Mouse (Mus musculus) CH12.LX (cell line): ENCODE data around the gene Fbf1. TPM values are rescaled to one million over a fixed set of nuclear protein-coding genes. Genes with fewer than 3 reads are reported as not detected.

ENCODE experiments used
- DNase-seq: peaks from one replicate; pipeline ENCODE4 v3.0.0-alpha.2; 2013; ENCODE audit errors: extremely low read depth
- H3K27ac ChIP-seq: 2 replicates; pipeline ENCODE4 v1.5.1; 2012; ENCODE audit warnings: low read depth, mild to moderate bottlenecking, control low read depth, moderate library complexity; ENCODE audit not compliant: insufficient read depth
- H3K27me3 ChIP-seq: replicated peaks from 2 replicates; pipeline ENCODE3; 2012; ENCODE audit warnings: inconsistent platforms
- H3K36me3 ChIP-seq, 2 experiments: replicated peaks in 1 of 2; 2 replicates each; pipeline versions ENCODE3 to v1.6.1; 2012; ENCODE audit warnings: inconsistent platforms in 1 of 2, low read length in 1 of 2, mild to moderate bottlenecking in 1 of 2, mixed read lengths in 1 of 2, moderate library complexity in 1 of 2; ENCODE audit not compliant: control insufficient read depth in 1 of 2, insufficient read depth in 1 of 2
- H3K4me1 ChIP-seq, 2 experiments: 2 replicates each; pipeline ENCODE4 v1.6.1; 2012; ENCODE audit warnings: inconsistent platforms in 1 of 2, moderate library complexity in 1 of 2; ENCODE audit not compliant: insufficient read depth in 2 of 2, control insufficient read depth in 1 of 2
- H3K4me2 ChIP-seq: 2 replicates; pipeline ENCODE4 v1.6.1; 2012; ENCODE audit warnings: low read depth, mild to moderate bottlenecking, control low read depth; ENCODE audit not compliant: poor library complexity, insufficient read depth, severe bottlenecking
- H3K4me3 ChIP-seq, 3 experiments: fragments of 150-350 bp in 1 of 3; sonication (generic) in 1 of 3; replicated peaks in 1 of 3; 2 replicates each; pipeline versions ENCODE3 to v1.5.1; 2011 to 2012; ENCODE audit warnings: low read depth in 2 of 3, low read length in 2 of 3, mild to moderate bottlenecking in 2 of 3, moderate library complexity in 2 of 3, control low read depth in 1 of 3, improper control_type of control experiment in 1 of 3, inconsistent platforms in 1 of 3, mixed read lengths in 1 of 3; ENCODE audit not compliant: poor library complexity in 1 of 3
- H3K79me2 ChIP-seq: replicated peaks from 2 replicates; pipeline ENCODE4 v1.6.1; 2012; ENCODE audit warnings: mild to moderate bottlenecking, moderate library complexity; ENCODE audit not compliant: control insufficient read depth, poor library complexity, insufficient read depth, severe bottlenecking; ENCODE audit errors: extremely low read depth
- H3K9ac ChIP-seq: 2 replicates; pipeline ENCODE4 v1.6.1; 2012; ENCODE audit warnings: low read depth, mild to moderate bottlenecking, control low read depth, moderate library complexity; ENCODE audit not compliant: insufficient read depth
- H3K9me3 ChIP-seq: replicated peaks from 2 replicates; pipeline ENCODE3; 2012; ENCODE audit warnings: low read length, inconsistent platforms, mixed read lengths
- BHLHE40 ChIP-seq: IDR thresholded peaks from 2 replicates; pipeline ENCODE4 v1.6.1; 2011; ENCODE audit warnings: mild to moderate bottlenecking, low read depth, low read length, improper control_type of control experiment
- CHD2 ChIP-seq: IDR thresholded peaks from 2 replicates; pipeline ENCODE4 v1.6.1; 2011; ENCODE audit warnings: low read length, improper control_type of control experiment
- E2F4 ChIP-seq: IDR thresholded peaks from 2 replicates; pipeline ENCODE4 v1.6.1; 2011; ENCODE audit warnings: low read depth, low read length, improper control_type of control experiment; ENCODE audit not compliant: insufficient replicate concordance
- ELF1 ChIP-seq: IDR thresholded peaks from 2 replicates; pipeline ENCODE4 v1.6.1; 2014; ENCODE audit warnings: low read depth, mild to moderate bottlenecking, inconsistent platforms, low read length, improper control_type of control experiment
- EP300 ChIP-seq: IDR thresholded peaks from 2 replicates; pipeline ENCODE4 v1.6.1; 2011; ENCODE audit warnings: low read length, improper control_type of control experiment
- ETS1 ChIP-seq: conservative IDR thresholded peaks from 2 replicates; pipeline ENCODE4 v1.6.1; 2012; ENCODE audit warnings: low read depth, mild to moderate bottlenecking, inconsistent platforms, low read length, improper control_type of control experiment, moderate library complexity
- GABPA ChIP-seq: IDR thresholded peaks from 2 replicates; pipeline ENCODE4 v1.6.1; 2012; ENCODE audit warnings: low read depth, low read length, improper control_type of control experiment, inconsistent platforms; ENCODE audit not compliant: insufficient replicate concordance
- HCFC1 ChIP-seq: IDR thresholded peaks from 2 replicates; pipeline ENCODE4 v1.6.1; 2012; ENCODE audit warnings: low read depth, mild to moderate bottlenecking, inconsistent platforms, low read length, improper control_type of control experiment
- IRF4 ChIP-seq: IDR thresholded peaks from 2 replicates; pipeline ENCODE4 v1.6.1; 2014; ENCODE audit warnings: low read depth, mild to moderate bottlenecking, inconsistent platforms, low read length, improper control_type of control experiment
- MAX ChIP-seq: IDR thresholded peaks from 2 replicates; pipeline ENCODE4 v1.6.1; 2011; ENCODE audit warnings: low read length, improper control_type of control experiment
- MEF2A ChIP-seq: IDR thresholded peaks from 2 replicates; pipeline ENCODE4 v1.6.1; 2014; ENCODE audit warnings: low read depth, mild to moderate bottlenecking, inconsistent platforms, low read length, improper control_type of control experiment, borderline replicate concordance
- MXI1 ChIP-seq: IDR thresholded peaks from 2 replicates; pipeline ENCODE4 v1.6.1; 2011; ENCODE audit warnings: mild to moderate bottlenecking, low read depth, low read length, improper control_type of control experiment
- MYC ChIP-seq: IDR thresholded peaks from 2 replicates; pipeline ENCODE4 v1.6.1; 2011; ENCODE audit warnings: low read depth, mild to moderate bottlenecking, improper control_type of control experiment, low read length
- NELFE ChIP-seq: IDR thresholded peaks from 2 replicates; pipeline ENCODE4 v1.6.1; 2011; ENCODE audit warnings: low read depth, low read length, improper control_type of control experiment
- NRF1 ChIP-seq: IDR thresholded peaks from 2 replicates; pipeline ENCODE4 v1.6.1; 2014; ENCODE audit warnings: low read depth, mild to moderate bottlenecking, inconsistent platforms, low read length, improper control_type of control experiment, moderate library complexity
- PAX5 ChIP-seq: IDR thresholded peaks from 2 replicates; pipeline ENCODE4 v1.6.1; 2012; ENCODE audit warnings: low read length, inconsistent platforms, mixed read lengths
- POLR2AphosphoS2 ChIP-seq: IDR thresholded peaks from 2 replicates; pipeline ENCODE4 v1.6.1; 2011; ENCODE audit warnings: low read depth, low read length, improper control_type of control experiment
- TCF12 ChIP-seq: IDR thresholded peaks from 2 replicates; pipeline ENCODE4 v1.6.1; 2014; ENCODE audit warnings: low read depth, mild to moderate bottlenecking, inconsistent platforms, low read length, improper control_type of control experiment
- UBTF ChIP-seq: IDR thresholded peaks from 2 replicates; pipeline ENCODE4 v1.6.1; 2012; ENCODE audit warnings: low read depth, mild to moderate bottlenecking, inconsistent platforms, low read length, improper control_type of control experiment, moderate library complexity
- USF1 ChIP-seq: IDR thresholded peaks from 2 replicates; pipeline ENCODE4 v1.6.1; 2014; ENCODE audit warnings: low read depth, mild to moderate bottlenecking, inconsistent platforms, low read length, improper control_type of control experiment
- USF2 ChIP-seq: conservative IDR thresholded peaks from 2 replicates; pipeline ENCODE4 v1.6.1; 2011; ENCODE audit warnings: low read depth, low read length, improper control_type of control experiment
- ZC3H11A ChIP-seq: IDR thresholded peaks from 2 replicates; pipeline ENCODE4 v1.6.1; 2012; ENCODE audit warnings: low read depth, mild to moderate bottlenecking, inconsistent platforms, low read length, improper control_type of control experiment
- ZMIZ1 ChIP-seq: IDR thresholded peaks from 2 replicates; pipeline ENCODE4 v1.6.1; 2012; ENCODE audit warnings: low read depth, mild to moderate bottlenecking, inconsistent platforms, low read length, improper control_type of control experiment
- dilution Hi-C: fragments of 300-500 bp; cut with MboI; formaldehyde crosslinking; loops from 2 replicates; pipeline ENCODE4 v1.14.3; 2020; ENCODE audit warnings: low sequenced_read_pairs; ENCODE audit not compliant: extremely low pct_unique_long_range_greater_than_20kb, extremely low pct_ligation_motif_present
- in situ Hi-C: fragments of 300-500 bp; cut with MboI; formaldehyde crosslinking; loops from 3 replicates; pipeline ENCODE4 v1.14.3; 2019; ENCODE audit warnings: low sequenced_read_pairs, low pct_ligation_motif_present, low pct_unique_long_range_greater_than_20kb, mixed read lengths
- polyA plus RNA-seq: library from polyadenylated mRNA; unstranded; fragments of >175 nt; gene quantifications from 2 replicates; pipeline ENCODE4 v1.2.1, GENCODE M21; 2012; ENCODE audit warnings: low read depth; ENCODE audit not compliant: insufficient read length
- total RNA-seq, 2 experiments: library from RNA; depleted of rRNA; stranded (reverse); fragments of 300-350 nt in 1 of 2; fragments of >200 nt in 1 of 2; gene quantifications; 2 replicates each; pipeline ENCODE4 v1.2.3; 2012 to 2014

The Fbf1 gene
- total and polyA plus RNA-seq, 3 experiments, result 23.9 to 44.8 (median 39.0) TPM

- H3K27me3 ChIP-seq, result no peaks in the 10 kb centered on the region
- peaks cover 12% of the 10 kb centered on the region for H3K9me3 ChIP-seq
- no peak overlapping the region for H3K27ac ChIP-seq
- no peak for TF ChIP-seq GABPA
- TF ChIP-seq BHLHE40, result no peak
- no peak for TF ChIP-seq IRF4
- TF ChIP-seq ZC3H11A, result no peak
- TF ChIP-seq MEF2A, result no peak
- TF ChIP-seq USF1, result no peak
- no peak for TF ChIP-seq MXI1
- no peak for TF ChIP-seq UBTF
- no peak for TF ChIP-seq MYC
- TF ChIP-seq NRF1, result no peak
- no peak for TF ChIP-seq EP300
- TF ChIP-seq ZMIZ1, result no peak
- TF ChIP-seq E2F4, result no peak
- TF ChIP-seq MAX, result no peak
- TF ChIP-seq CHD2, result no peak
- no peak for TF ChIP-seq POLR2AphosphoS2
- TF ChIP-seq TCF12, result no peak
- TF ChIP-seq, all 38 proteins: peak for 0
- H3K4me1 ChIP-seq, result peaks cover 13 to 14% of the 10 kb centered on the region in 2 experiments
- H3K4me3 ChIP-seq, result no peak overlapping the region
- in situ Hi-C loops (no loop called here), dilution Hi-C loops (no loop called here)
- H3K79me2 ChIP-seq, result no peaks in the 10 kb centered on the region
- no peak overlapping the region for H3K9ac ChIP-seq
- H3K36me3 ChIP-seq, result no peaks in the 10 kb centered on the region
- DNase-seq, result no peak
- no peak overlapping the region for H3K4me2 ChIP-seq
These were observed 58.4 kb downstream of the Fbf1 start for GRCm38 (mm10) chr11:116109441-116110081.

GRCm38 (mm10) chr11:116108464-116109137 is 59.4 kb downstream of the Fbf1 start:
- peaks cover 12% of the 10 kb centered on the region for H3K9me3 ChIP-seq
- DNase-seq, result no peak
- H3K27ac ChIP-seq, result no peak overlapping the region
- no peak overlapping the region for H3K9ac ChIP-seq
- dilution Hi-C loops, result no loop called here
- H3K4me3 ChIP-seq, result no peak overlapping the region
- no peak overlapping the region for H3K4me2 ChIP-seq
- in situ Hi-C loops, result no loop called here
- no peaks in the 10 kb centered on the region for H3K36me3 ChIP-seq
- peaks cover 18 to 24% of the 10 kb centered on the region in 2 experiments for H3K4me1 ChIP-seq
- no peaks in the 10 kb centered on the region for H3K79me2 ChIP-seq
- no peaks in the 10 kb centered on the region for H3K27me3 ChIP-seq
- TF ChIP-seq NELFE (no peak), USF1 (no peak), ETS1 (no peak), ZC3H11A (no peak), HCFC1 (no peak), MEF2A (no peak), USF2 (no peak), ELF1 (no peak), PAX5 (no peak)
